Mouse (Mus musculus) kidney, adult 8-10 months (tissue): ENCODE measurements around the gene Dgcr2.

Source experiments
- DNase-seq, 2 experiments: peaks; one replicate each; pipeline ENCODE4 v3.0.0; 2022

The Dgcr2 gene

GRCm38 (mm10) chr16:17843701-17844365, 54.5 kb downstream of the Dgcr2 start:
- DNase-seq, result no peak

- no peak for DNase-seq
Measured at GRCm38 (mm10) chr16:17842437-17842836, 55.9 kb downstream of the Dgcr2 start.

GRCm38 (mm10) chr16:17839976-17840375, 58.4 kb downstream of the Dgcr2 start:
- DNase-seq, result no peak

GRCm38 (mm10) chr16:17838051-17838450, 60.3 kb downstream of the Dgcr2 start, which contains the start of gene Car15:
Gene Car15, minus strand, starts transcription at chr16:17838364.
- DNase-seq, result peak; percentile 26 to 49

- DNase-seq, result no peak
Measured at GRCm38 (mm10) chr16:17835481-17835880, 62.9 kb downstream of the Dgcr2 start.

- DNase-seq, result no peak
Measured at GRCm38 (mm10) chr16:17834543-17834942, 63.8 kb downstream of the Dgcr2 start.

GRCm38 (mm10) chr16:17833681-17834399, 64.5 kb downstream of the Dgcr2 start:
- DNase-seq, result no peak

GRCm38 (mm10) chr16:17833321-17833680, 65.1 kb downstream of the Dgcr2 start:
- no peak for DNase-seq

- no peak for DNase-seq
Measured at GRCm38 (mm10) chr16:17832821-17833220, 65.5 kb downstream of the Dgcr2 start, which contains the start of gene B830017H08Rik. Gene B830017H08Rik, plus strand, starts transcription at chr16:17833121.

- no peak for DNase-seq
Measured at GRCm38 (mm10) chr16:17831781-17832180, 66.6 kb downstream of the Dgcr2 start.

GRCm38 (mm10) chr16:17830385-17831178, 67.8 kb downstream of the Dgcr2 start:
- peak; percentile 50 to 79 for DNase-seq

GRCm38 (mm10) chr16:17828867-17829266, 69.5 kb downstream of the Dgcr2 start:
- DNase-seq, result peak; percentile 70 to 81

GRCm38 (mm10) chr16:17828229-17828628, 70.1 kb downstream of the Dgcr2 start:
- no peak for DNase-seq

- DNase-seq, result no peak
Measured at GRCm38 (mm10) chr16:17826500-17826899, 71.9 kb downstream of the Dgcr2 start.

GRCm38 (mm10) chr16:17816528-17816927, 81.8 kb downstream of the Dgcr2 start:
- DNase-seq, result no peak

- peak in 1 of 2 experiments; percentile 71 for DNase-seq
Measured at GRCm38 (mm10) chr16:17815411-17816402, 82.7 kb downstream of the Dgcr2 start.

GRCm38 (mm10) chr16:17813173-17813572, 85.2 kb downstream of the Dgcr2 start:
- DNase-seq, result no peak

GRCm38 (mm10) chr16:17812120-17812519, 86.2 kb downstream of the Dgcr2 start:
- peak in 1 of 2 experiments; percentile 50 for DNase-seq

GRCm38 (mm10) chr16:17809711-17810110, 88.7 kb downstream of the Dgcr2 start:
- DNase-seq, result no peak

- no peak for DNase-seq
Measured at GRCm38 (mm10) chr16:17809125-17809524, 89.2 kb downstream of the Dgcr2 start.

GRCm38 (mm10) chr16:17807192-17808009, 91.0 kb downstream of the Dgcr2 start:
- DNase-seq, result peak; percentile 72 to 81
